Mouse (Mus musculus): ENCODE results near the gene Ttl. TPM values are rescaled to one million over a fixed set of nuclear protein-coding genes. Genes with fewer than 3 reads are reported as not detected.

The Ttl gene
- polyA plus RNA-seq, 1 experiment from 2014 or later, result 27.3 TPM

DNA sequence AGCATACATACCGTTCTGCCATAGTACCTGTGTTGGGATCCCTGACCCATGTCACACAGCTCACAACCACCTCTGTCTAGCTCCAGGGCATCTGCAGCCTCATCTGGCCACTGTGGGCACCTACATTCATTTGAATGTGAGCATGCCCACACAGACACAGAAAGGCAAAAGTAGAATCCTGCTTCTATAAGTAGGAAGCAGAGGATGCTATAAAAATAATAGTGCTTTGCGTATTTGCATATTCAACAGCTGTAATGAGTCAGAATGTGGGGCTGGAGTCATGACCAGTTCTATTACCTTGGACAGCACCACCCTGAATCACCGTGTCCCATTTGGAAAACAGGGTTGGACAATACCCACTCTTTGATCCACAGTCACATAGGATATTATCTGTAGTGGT is 4.6 kb downstream of the Ttl start:
- Histone ChIP-seq H3K4me3 (ENCODE audit: low read depth, low read length) (no peak overlapping the region), H3K36me3 (ENCODE audit: control insufficient read depth, insufficient read depth, low read length) (peaks cover 4% of the 10 kb centered on the region; the same call in 1 of the 2 replicates), H3K27me3 (replicated peaks; ENCODE audit: control insufficient read depth, insufficient read depth, low read length) (no peaks in the 10 kb centered on the region), H3K27ac (ENCODE audit: low read depth, low read length) (no peak overlapping the region), H3K4me1 (ENCODE audit: control insufficient read depth, insufficient read depth, low read length) (peaks cover 10% of the 10 kb centered on the region), H3K9me3 (replicated peaks; ENCODE audit: control insufficient read depth, low read length) (no peaks in the 10 kb centered on the region), H3K9ac (ENCODE audit: low read length) (no peak overlapping the region), H3K4me2 (ENCODE audit: low read length) (no peak overlapping the region)
- ATAC-seq (no peak), DNase-seq (ENCODE audit: low spot score) (no peak)
- WGBS, result 95% methylated on average over 3 of the region's 3 CpGs

DNA sequence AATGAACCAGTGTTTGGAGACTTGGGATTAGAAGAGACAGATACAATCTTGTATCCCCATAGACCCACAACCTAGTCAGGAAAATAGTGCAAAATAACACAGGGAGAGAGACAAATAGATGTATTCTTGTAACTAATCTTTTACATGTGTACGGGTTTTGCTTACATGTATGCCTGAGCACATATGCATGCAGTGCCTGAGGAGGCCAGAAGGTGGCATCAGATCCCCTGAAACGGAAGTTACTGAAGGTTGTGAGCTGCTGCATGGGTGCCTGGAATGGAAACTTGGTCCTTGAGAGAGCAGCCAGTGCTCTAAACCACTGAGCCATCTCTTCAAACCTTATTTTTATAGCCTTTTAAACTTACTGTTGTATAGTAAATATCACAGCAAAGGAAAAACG is 12.6 kb downstream of the Ttl start:
- DNase-seq (ENCODE audit: low spot score) (peak; percentile 33), ATAC-seq (no peak)
- WGBS, result 82% methylated on average over 3 of the region's 3 CpGs
- no peak overlapping the region for H3K27ac ChIP-seq (ENCODE audit: low read depth, low read length)
- no peak overlapping the region for H3K4me2 ChIP-seq (ENCODE audit: low read length)
- no peak overlapping the region for H3K9ac ChIP-seq (ENCODE audit: low read length)
- no peak overlapping the region for H3K4me3 ChIP-seq (ENCODE audit: low read depth, low read length)
- H3K36me3 ChIP-seq (ENCODE audit: control insufficient read depth, insufficient read depth, low read length), result peaks cover 68% of the 10 kb centered on the region
- no peaks in the 10 kb centered on the region for H3K27me3 ChIP-seq (replicated peaks; ENCODE audit: control insufficient read depth, insufficient read depth, low read length)
- no peaks in the 10 kb centered on the region for H3K4me1 ChIP-seq (ENCODE audit: control insufficient read depth, insufficient read depth, low read length)
- no peaks in the 10 kb centered on the region for H3K9me3 ChIP-seq (replicated peaks; ENCODE audit: control insufficient read depth, low read length)

DNA sequence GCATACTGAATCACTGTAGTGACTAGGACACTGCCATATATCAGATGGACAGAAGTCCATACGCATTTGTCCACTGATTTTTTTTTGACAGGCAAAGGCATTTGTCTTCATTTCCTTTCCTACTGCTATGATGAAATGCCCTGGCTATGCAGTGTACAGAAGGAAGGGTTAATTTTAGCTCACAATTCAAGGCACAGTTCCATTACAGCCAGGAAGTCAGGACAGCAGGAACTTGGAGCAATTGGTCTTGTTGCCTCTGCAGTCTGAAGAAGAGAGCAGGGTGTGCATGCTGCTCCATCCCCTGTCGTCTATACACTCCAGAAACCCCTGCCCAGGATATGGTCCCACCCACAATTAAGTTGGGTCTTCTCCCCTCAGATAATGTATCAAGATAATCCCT is 13.5 kb downstream of the Ttl start:
- no peak for DNase-seq (ENCODE audit: low spot score)
- H3K9me3 ChIP-seq (replicated peaks; ENCODE audit: control insufficient read depth, low read length), result no peaks in the 10 kb centered on the region
- no peak overlapping the region for H3K4me2 ChIP-seq (ENCODE audit: low read length)
- H3K4me1 ChIP-seq (ENCODE audit: control insufficient read depth, insufficient read depth, low read length), result no peaks in the 10 kb centered on the region
- no peak overlapping the region for H3K9ac ChIP-seq (ENCODE audit: low read length)
- ATAC-seq, result no peak
- no peaks in the 10 kb centered on the region for H3K27me3 ChIP-seq (replicated peaks; ENCODE audit: control insufficient read depth, insufficient read depth, low read length)
- 87% methylated on average over 2 of the region's 2 CpGs for WGBS
- no peak overlapping the region for H3K4me3 ChIP-seq (ENCODE audit: low read depth, low read length)
- peaks cover 70% of the 10 kb centered on the region for H3K36me3 ChIP-seq (ENCODE audit: control insufficient read depth, insufficient read depth, low read length)
- H3K27ac ChIP-seq (ENCODE audit: low read depth, low read length), result no peak overlapping the region

DNA sequence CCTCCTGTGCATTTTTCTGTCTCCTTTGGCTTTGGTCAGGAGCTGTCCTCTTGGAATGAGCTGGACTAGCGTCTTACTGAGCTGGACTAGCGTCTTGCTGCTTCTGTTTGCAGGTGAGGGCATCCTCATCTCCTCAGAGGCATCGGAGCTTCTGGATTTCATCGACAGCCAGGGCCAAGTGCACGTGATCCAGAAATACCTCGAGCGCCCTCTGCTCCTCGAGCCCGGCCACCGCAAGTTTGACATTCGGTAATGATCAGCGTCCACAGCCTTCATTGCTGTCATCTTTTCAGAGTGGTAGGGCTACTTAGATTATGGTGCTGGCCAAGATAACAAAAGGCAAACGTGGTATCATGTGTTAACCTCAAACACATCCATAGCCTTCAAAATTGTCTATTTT is 15.4 kb downstream of the Ttl start:
- ATAC-seq (no peak), DNase-seq (ENCODE audit: low spot score) (no peak)
- H3K9ac ChIP-seq (ENCODE audit: low read length), result no peak overlapping the region
- no peak overlapping the region for H3K4me2 ChIP-seq (ENCODE audit: low read length)
- H3K27me3 ChIP-seq (replicated peaks; ENCODE audit: control insufficient read depth, insufficient read depth, low read length), result no peaks in the 10 kb centered on the region
- H3K36me3 ChIP-seq (ENCODE audit: control insufficient read depth, insufficient read depth, low read length), result peaks cover 74% of the 10 kb centered on the region
- no peak overlapping the region for H3K4me3 ChIP-seq (ENCODE audit: low read depth, low read length)
- no peaks in the 10 kb centered on the region for H3K9me3 ChIP-seq (replicated peaks; ENCODE audit: control insufficient read depth, low read length)
- no peaks in the 10 kb centered on the region for H3K4me1 ChIP-seq (ENCODE audit: control insufficient read depth, insufficient read depth, low read length)
- no peak overlapping the region for H3K27ac ChIP-seq (ENCODE audit: low read depth, low read length)
- 78% methylated on average over 13 of the region's 13 CpGs for WGBS

DNA sequence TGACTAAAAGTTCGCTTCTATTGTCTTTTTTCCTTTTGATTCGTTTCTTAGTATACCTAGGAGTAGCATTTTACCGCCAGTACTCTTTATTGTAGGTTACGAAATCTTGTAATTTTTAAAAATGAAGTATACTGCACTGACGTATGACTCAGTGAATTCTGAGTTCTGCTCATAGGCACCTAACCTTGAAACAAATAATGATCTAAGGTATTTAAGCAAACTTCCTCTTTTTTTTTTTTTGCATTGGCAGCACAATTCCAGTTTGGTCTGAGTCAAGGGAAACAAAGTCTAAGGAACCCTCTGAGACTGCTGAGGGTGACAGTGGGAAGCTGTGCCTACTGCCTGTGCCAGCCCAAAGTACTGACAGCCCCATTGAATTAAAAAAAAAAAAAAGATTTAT is 17.8 kb downstream of the Ttl start:
- H3K27me3 ChIP-seq (replicated peaks; ENCODE audit: control insufficient read depth, insufficient read depth, low read length), result no peaks in the 10 kb centered on the region
- H3K4me1 ChIP-seq (ENCODE audit: control insufficient read depth, insufficient read depth, low read length), result no peaks in the 10 kb centered on the region
- no peak overlapping the region for H3K4me2 ChIP-seq (ENCODE audit: low read length)
- peaks cover 67% of the 10 kb centered on the region for H3K36me3 ChIP-seq (ENCODE audit: control insufficient read depth, insufficient read depth, low read length)
- WGBS, result 94% methylated on average over 5 of the region's 5 CpGs
- no peak for DNase-seq (ENCODE audit: low spot score)
- no peak overlapping the region for H3K9ac ChIP-seq (ENCODE audit: low read length)
- H3K9me3 ChIP-seq (replicated peaks; ENCODE audit: control insufficient read depth, low read length), result no peaks in the 10 kb centered on the region
- ATAC-seq, result no peak
- no peak overlapping the region for H3K4me3 ChIP-seq (ENCODE audit: low read depth, low read length)
- no peak overlapping the region for H3K27ac ChIP-seq (ENCODE audit: low read depth, low read length)

DNA sequence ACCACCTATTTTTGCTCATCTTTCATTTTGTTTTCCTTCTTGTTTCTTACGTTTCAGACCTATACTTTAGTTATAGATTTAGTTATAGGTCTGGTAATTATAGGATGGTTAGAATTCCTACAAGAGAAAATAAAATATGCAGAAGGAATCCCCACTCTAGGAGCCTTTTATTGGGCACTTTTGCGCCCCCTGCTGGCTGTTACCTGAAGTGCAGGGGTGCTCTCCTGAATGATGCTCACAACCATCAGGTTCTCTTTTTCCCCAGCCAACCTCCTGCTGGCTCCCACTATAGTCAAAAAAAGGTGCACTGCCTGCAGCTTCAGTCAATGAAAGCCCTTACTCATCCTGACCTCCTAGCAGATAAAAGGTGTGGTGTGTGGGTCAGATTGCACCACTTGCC is 19.2 kb downstream of the Ttl start:
- DNase-seq (ENCODE audit: low spot score) (peak; percentile 65), ATAC-seq (no peak)
- Histone ChIP-seq H3K4me1 (ENCODE audit: control insufficient read depth, insufficient read depth, low read length) (no peaks in the 10 kb centered on the region), H3K27me3 (replicated peaks; ENCODE audit: control insufficient read depth, insufficient read depth, low read length) (no peaks in the 10 kb centered on the region), H3K27ac (ENCODE audit: low read depth, low read length) (no peak overlapping the region), H3K4me3 (ENCODE audit: low read depth, low read length) (no peak overlapping the region), H3K4me2 (ENCODE audit: low read length) (no peak overlapping the region), H3K9me3 (replicated peaks; ENCODE audit: control insufficient read depth, low read length) (no peaks in the 10 kb centered on the region), H3K9ac (ENCODE audit: low read length) (no peak overlapping the region), H3K36me3 (ENCODE audit: control insufficient read depth, insufficient read depth, low read length) (peaks cover 69% of the 10 kb centered on the region)
- 49% methylated on average over 2 of the region's 2 CpGs for WGBS

DNA sequence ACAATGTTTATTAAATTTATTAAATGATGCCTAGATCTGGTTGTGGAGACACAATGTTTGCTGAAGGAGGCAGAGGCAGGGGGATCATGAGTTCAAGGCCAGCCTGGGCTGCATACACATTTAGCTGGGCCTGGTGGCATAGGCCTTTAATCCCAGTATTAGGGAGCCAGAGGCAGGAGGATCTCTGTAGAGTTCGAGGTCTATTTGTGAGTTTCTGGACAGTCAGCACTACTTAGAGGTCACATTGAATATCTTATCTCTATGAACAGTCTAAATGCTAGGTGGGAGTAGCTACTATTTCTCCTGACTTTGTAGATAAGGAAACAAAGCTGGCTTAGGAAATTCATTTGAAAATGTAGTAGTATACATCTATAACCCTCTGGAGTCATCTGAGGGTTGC is 21.8 kb downstream of the Ttl start:
- ATAC-seq (no peak), DNase-seq (ENCODE audit: low spot score) (no peak)
- WGBS, result 87% methylated on average over 1 of the region's 1 CpGs
- Histone ChIP-seq H3K4me3 (ENCODE audit: low read depth, low read length) (no peak overlapping the region), H3K4me1 (ENCODE audit: control insufficient read depth, insufficient read depth, low read length) (no peaks in the 10 kb centered on the region), H3K9me3 (replicated peaks; ENCODE audit: control insufficient read depth, low read length) (no peaks in the 10 kb centered on the region), H3K36me3 (ENCODE audit: control insufficient read depth, insufficient read depth, low read length) (peaks cover 70% of the 10 kb centered on the region), H3K27me3 (replicated peaks; ENCODE audit: control insufficient read depth, insufficient read depth, low read length) (no peaks in the 10 kb centered on the region), H3K27ac (ENCODE audit: low read depth, low read length) (no peak overlapping the region), H3K4me2 (ENCODE audit: low read length) (no peak overlapping the region), H3K9ac (ENCODE audit: low read length) (no peak overlapping the region)

DNA sequence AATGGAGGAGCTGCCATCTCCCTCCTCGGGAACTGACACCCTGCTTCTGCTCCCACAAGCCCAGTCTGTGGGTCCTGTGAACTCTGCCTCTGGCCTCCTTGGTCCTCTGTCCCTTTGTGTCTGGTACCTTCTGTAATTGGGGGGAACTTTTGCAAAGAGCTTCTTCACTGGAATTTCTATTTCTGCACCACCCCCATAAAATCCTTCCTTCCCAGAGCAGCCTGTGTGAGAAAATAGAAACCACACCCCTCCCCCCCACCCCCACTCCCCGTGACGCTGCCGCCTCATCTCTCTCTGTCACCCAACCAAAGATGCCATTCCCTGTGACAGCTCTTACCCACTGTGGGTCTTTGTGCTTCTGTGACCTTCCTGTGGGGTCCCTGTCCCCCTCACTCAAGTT is 24.6 kb downstream of the Ttl start:
- no peaks in the 10 kb centered on the region for H3K9me3 ChIP-seq (replicated peaks; ENCODE audit: control insufficient read depth, low read length)
- no peaks in the 10 kb centered on the region for H3K4me1 ChIP-seq (ENCODE audit: control insufficient read depth, insufficient read depth, low read length)
- H3K27me3 ChIP-seq (replicated peaks; ENCODE audit: control insufficient read depth, insufficient read depth, low read length), result no peaks in the 10 kb centered on the region
- no peak overlapping the region for H3K4me2 ChIP-seq (ENCODE audit: low read length)
- no peak overlapping the region for H3K4me3 ChIP-seq (ENCODE audit: low read depth, low read length)
- 72% methylated on average over 4 of the region's 4 CpGs for WGBS
- H3K36me3 ChIP-seq (ENCODE audit: control insufficient read depth, insufficient read depth, low read length), result peaks cover 88% of the 10 kb centered on the region
- H3K27ac ChIP-seq (ENCODE audit: low read depth, low read length), result no peak overlapping the region
- DNase-seq (ENCODE audit: low spot score), result no peak
- no peak for ATAC-seq
- H3K9ac ChIP-seq (ENCODE audit: low read length), result no peak overlapping the region

DNA sequence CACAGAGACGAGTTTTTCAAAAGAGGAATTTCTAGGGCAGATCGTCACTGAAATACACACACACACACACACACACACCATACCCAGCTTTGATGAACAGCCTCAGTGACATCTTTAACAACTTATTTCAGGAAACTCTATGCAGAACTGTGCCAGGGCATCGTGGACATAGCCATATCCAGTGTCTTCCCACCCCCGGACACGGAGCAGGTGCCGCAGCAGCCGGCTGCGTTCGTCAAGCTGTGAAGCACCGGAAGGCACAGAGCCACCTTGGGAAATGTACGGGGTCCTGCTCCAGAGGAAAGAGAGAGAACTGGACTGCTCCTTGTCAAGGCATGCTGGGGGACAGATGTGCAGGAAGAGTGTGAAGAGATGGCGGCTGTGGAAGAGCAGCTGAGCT is 27.1 kb downstream of the Ttl start:
- Histone ChIP-seq H3K9ac (ENCODE audit: low read length) (no peak overlapping the region), H3K4me1 (ENCODE audit: control insufficient read depth, insufficient read depth, low read length) (no peaks in the 10 kb centered on the region), H3K4me2 (ENCODE audit: low read length) (no peak overlapping the region), H3K27me3 (replicated peaks; ENCODE audit: control insufficient read depth, insufficient read depth, low read length) (no peaks in the 10 kb centered on the region), H3K4me3 (ENCODE audit: low read depth, low read length) (no peak overlapping the region), H3K36me3 (ENCODE audit: control insufficient read depth, insufficient read depth, low read length) (peaks cover 73% of the 10 kb centered on the region), H3K27ac (ENCODE audit: low read depth, low read length) (no peak overlapping the region), H3K9me3 (replicated peaks; ENCODE audit: control insufficient read depth, low read length) (no peaks in the 10 kb centered on the region)
- DNase-seq (ENCODE audit: low spot score) (no peak), ATAC-seq (no peak)
- WGBS, result 92% methylated on average over 12 of the region's 12 CpGs
